Mouse (Mus musculus) ES-E14 (cell line): ENCODE results near the gene Gm21983.

Experiments used
- CHD2 ChIP-seq: IDR thresholded peaks from 2 replicates; pipeline ENCODE4 v1.6.1; 2014; ENCODE audit warnings: mild to moderate bottlenecking, low read depth, low read length, inconsistent platforms
- HCFC1 ChIP-seq: IDR thresholded peaks from 2 replicates; pipeline ENCODE4 v1.6.1; 2012; ENCODE audit warnings: low read length, inconsistent platforms, borderline replicate concordance; ENCODE audit not compliant: insufficient read depth
- ZC3H11A ChIP-seq: IDR thresholded peaks from 2 replicates; pipeline ENCODE4 v1.6.1; 2012; ENCODE audit warnings: low read depth, mild to moderate bottlenecking, inconsistent platforms, low read length, borderline replicate concordance
- ZNF384 ChIP-seq: IDR thresholded peaks from 2 replicates; pipeline ENCODE4 v1.6.1; 2012; ENCODE audit warnings: low read depth, low read length, inconsistent platforms

DNA sequence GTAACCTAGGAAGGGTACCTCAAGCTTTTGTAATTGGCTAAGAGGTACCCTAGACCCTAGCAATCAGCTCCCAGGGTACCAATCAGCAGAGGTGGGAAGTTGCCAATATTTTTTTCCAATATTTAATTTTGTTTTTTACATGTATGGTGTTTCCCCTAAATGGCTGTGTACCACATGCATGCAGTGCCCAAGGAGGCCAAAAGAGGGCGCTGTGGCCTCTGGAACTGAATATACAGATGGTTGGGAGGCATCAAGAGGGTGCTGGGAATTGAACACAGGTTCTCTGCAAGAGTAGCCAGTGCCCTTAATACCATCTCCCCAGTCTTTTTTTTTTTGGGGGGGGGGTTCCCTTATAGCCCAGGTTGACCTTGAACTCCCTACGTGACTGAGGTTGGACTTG is 49.5 kb downstream of the Gm21983 start:
- TF ChIP-seq HCFC1 (no peak), ZNF384 (no peak), ZC3H11A (no peak), CHD2 (no peak)
